Mouse (Mus musculus): ENCODE results near the gene Zmynd15. TPM values are rescaled to one million over a fixed set of nuclear protein-coding genes. Genes with fewer than 3 reads are reported as not detected.
A peak's percentile ranks its signal among the peaks of the same experiment; 100 is the strongest.

Zmynd15 gene
- 1.0 and 1.4 TPM in 2 replicates for polyA plus RNA-seq (2015; fragmentation: Nextera tagmentation; extraction: Ambion mirVana)

- Histone ChIP-seq H3K9me3 (ENCODE audit: low read length) (no peaks in the 10 kb centered on the region), H3K4me1 (ENCODE audit: insufficient read depth, low read depth, low read length) (no peaks in the 10 kb centered on the region), H3K9ac (replicated peaks; ENCODE audit: low read depth) (peak within 1 kb of the TSS; percentile 83), H3K27me3 (replicated peaks; ENCODE audit: insufficient read depth, low read length) (no peaks in the 10 kb centered on the region), H3K36me3 (ENCODE audit: insufficient read depth, low read length) (peaks cover 8% of the 10 kb centered on the region; the same call in 1 of the 2 replicates), H3K4me2 (replicated peaks; ENCODE audit: low read depth, low read length) (peak within 1 kb of the TSS; percentile 80), H3K4me3 (ENCODE audit: low read depth, low read length) (peak within 1 kb of the TSS; percentile 80), H3K27ac (ENCODE audit: low read length) (peak within 1 kb of the TSS; percentile 91)
- DNase-seq (ENCODE audit: low spot score) (peak; percentile 67), ATAC-seq (peak; percentile 10; the same call in 1 of the 2 replicates)
- TF ChIP-seq CTCF (IDR thresholded peaks at IDR 0.05) (no peak), EP300 (IDR thresholded peaks at IDR 0.05) (no peak)
- WGBS: 11% methylated on average over 29 of the region's 32 CpGs
These were observed at the start of gene Zmynd15 for GRCm38 (mm10) chr11:70458688-70459600. TSS of gene Zmynd15 (plus strand) at chr11:70459433.

- no peaks in the 10 kb centered on the region for H3K36me3 ChIP-seq (ENCODE audit: insufficient read depth, low read length)
These were observed 49.5 kb upstream of the Zmynd15 start, which contains the start of gene Pelp1 for GRCm38 (mm10) chr11:70409594-70410296. TSS of gene Pelp1 (minus strand) at chr11:70410031.

GRCm38 (mm10) chr11:70410297-70410643 is 49.0 kb upstream of the Zmynd15 start:
- H3K27ac ChIP-seq (ENCODE audit: low read length): no peak overlapping the region
- no peaks in the 10 kb centered on the region for H3K36me3 ChIP-seq (ENCODE audit: insufficient read depth, low read length)
- 64% methylated on average over 6 of the region's 6 CpGs for WGBS
- DNase-seq (ENCODE audit: low spot score): no peak
- no peaks in the 10 kb centered on the region for H3K27me3 ChIP-seq (replicated peaks; ENCODE audit: insufficient read depth, low read length)
- TF ChIP-seq EP300 (IDR thresholded peaks at IDR 0.05) (no peak), CTCF (IDR thresholded peaks at IDR 0.05) (no peak)
- peak overlapping the region; percentile 92 for H3K9ac ChIP-seq (replicated peaks; ENCODE audit: low read depth)
- H3K4me1 ChIP-seq (ENCODE audit: insufficient read depth, low read depth, low read length): peaks cover 8% of the 10 kb centered on the region; the same call in 1 of the 2 replicates
- no peak for ATAC-seq
- H3K4me3 ChIP-seq (ENCODE audit: low read depth, low read length): peak overlapping the region; percentile 84
- H3K4me2 ChIP-seq (replicated peaks; ENCODE audit: low read depth, low read length): peak overlapping the region; percentile 94
- H3K9me3 ChIP-seq (ENCODE audit: low read length): no peaks in the 10 kb centered on the region

More at GRCm38 (mm10) chr11:70409594-70410296, 49.5 kb upstream of the Zmynd15 start, which contains the start of gene Pelp1:
- peaks cover 8% of the 10 kb centered on the region; the same call in 1 of the 2 replicates for H3K4me1 ChIP-seq (ENCODE audit: insufficient read depth, low read depth, low read length)
- H3K27me3 ChIP-seq (replicated peaks; ENCODE audit: insufficient read depth, low read length): no peaks in the 10 kb centered on the region
- H3K9me3 ChIP-seq (ENCODE audit: low read length): no peaks in the 10 kb centered on the region
- ATAC-seq (peak; percentile 96), DNase-seq (ENCODE audit: low spot score) (peak; percentile 92)
- peak within 1 kb of the TSS; percentile 84 for H3K4me3 ChIP-seq (ENCODE audit: low read depth, low read length)
- H3K9ac ChIP-seq (replicated peaks; ENCODE audit: low read depth): peak within 1 kb of the TSS; percentile 92
- H3K27ac ChIP-seq (ENCODE audit: low read length): peak within 1 kb of the TSS; percentile 83
- under 1% methylated on average over 59 of the region's 59 CpGs for WGBS
- no peak for TF ChIP-seq EP300 (IDR thresholded peaks at IDR 0.05)
- 0 out of 2 replicates have a peak, but pooled peaks have one; percentile 2 for TF ChIP-seq CTCF (IDR thresholded peaks at IDR 0.05)
- peak within 1 kb of the TSS; percentile 94 for H3K4me2 ChIP-seq (replicated peaks; ENCODE audit: low read depth, low read length)

GRCm38 (mm10) chr11:70412591-70412990 is 46.6 kb upstream of the Zmynd15 start:
- no peaks in the 10 kb centered on the region for H3K36me3 ChIP-seq (ENCODE audit: insufficient read depth, low read length)
- H3K4me2 ChIP-seq (replicated peaks; ENCODE audit: low read depth, low read length): no peak overlapping the region
- no peaks in the 10 kb centered on the region for H3K27me3 ChIP-seq (replicated peaks; ENCODE audit: insufficient read depth, low read length)
- no peaks in the 10 kb centered on the region for H3K9me3 ChIP-seq (ENCODE audit: low read length)
- TF ChIP-seq EP300 (IDR thresholded peaks at IDR 0.05): no peak
- no peak for TF ChIP-seq CTCF (IDR thresholded peaks at IDR 0.05)
- no peak for ATAC-seq
- peaks cover 8% of the 10 kb centered on the region; the same call in 1 of the 2 replicates for H3K4me1 ChIP-seq (ENCODE audit: insufficient read depth, low read depth, low read length)
- DNase-seq (ENCODE audit: low spot score): no peak
- no peak overlapping the region for H3K27ac ChIP-seq (ENCODE audit: low read length)
- no peak overlapping the region for H3K4me3 ChIP-seq (ENCODE audit: low read depth, low read length)
- 73% methylated on average over 5 of the region's 5 CpGs for WGBS
- H3K9ac ChIP-seq (replicated peaks; ENCODE audit: low read depth): no peak overlapping the region

- ATAC-seq: no peak
- H3K36me3 ChIP-seq (ENCODE audit: insufficient read depth, low read length): no peaks in the 10 kb centered on the region
- DNase-seq (ENCODE audit: low spot score): peak; percentile 65
- no peaks in the 10 kb centered on the region for H3K27me3 ChIP-seq (replicated peaks; ENCODE audit: insufficient read depth, low read length)
- TF ChIP-seq CTCF (IDR thresholded peaks at IDR 0.05): peak; percentile 96
- TF ChIP-seq EP300 (IDR thresholded peaks at IDR 0.05): no peak
- 2% methylated on average over 3 of the region's 3 CpGs for WGBS
- no peak overlapping the region for H3K9ac ChIP-seq (replicated peaks; ENCODE audit: low read depth)
- H3K27ac ChIP-seq (ENCODE audit: low read length): no peak overlapping the region
- H3K4me3 ChIP-seq (ENCODE audit: low read depth, low read length): no peak overlapping the region
- no peaks in the 10 kb centered on the region for H3K9me3 ChIP-seq (ENCODE audit: low read length)
- no peak overlapping the region for H3K4me2 ChIP-seq (replicated peaks; ENCODE audit: low read depth, low read length)
- H3K4me1 ChIP-seq (ENCODE audit: insufficient read depth, low read depth, low read length): peaks cover 7% of the 10 kb centered on the region; the same call in 1 of the 2 replicates
These were observed 45.3 kb upstream of the Zmynd15 start for GRCm38 (mm10) chr11:70413961-70414360.

- Histone ChIP-seq H3K36me3 (ENCODE audit: insufficient read depth, low read length) (no peaks in the 10 kb centered on the region), H3K4me2 (replicated peaks; ENCODE audit: low read depth, low read length) (no peak overlapping the region), H3K4me3 (ENCODE audit: low read depth, low read length) (no peak overlapping the region), H3K4me1 (ENCODE audit: insufficient read depth, low read depth, low read length) (no peaks in the 10 kb centered on the region), H3K27me3 (replicated peaks; ENCODE audit: insufficient read depth, low read length) (no peaks in the 10 kb centered on the region), H3K9ac (replicated peaks; ENCODE audit: low read depth) (no peak overlapping the region), H3K9me3 (ENCODE audit: low read length) (no peaks in the 10 kb centered on the region), H3K27ac (ENCODE audit: low read length) (no peak overlapping the region)
- WGBS: 58% methylated on average over 4 of the region's 4 CpGs
- DNase-seq (ENCODE audit: low spot score): no peak
- TF ChIP-seq CTCF (IDR thresholded peaks at IDR 0.05): no peak
- no peak for TF ChIP-seq EP300 (IDR thresholded peaks at IDR 0.05)
- ATAC-seq: no peak
These were observed 41.0 kb upstream of the Zmynd15 start for GRCm38 (mm10) chr11:70418199-70418598.

All from lung, postnatal 0 days (tissue).